Mouse (Mus musculus): ENCODE measurements around the gene Siva1. TPM values are rescaled to one million over a fixed set of nuclear protein-coding genes. Genes with fewer than 3 reads are reported as not detected.

Gene Siva1
- total RNA-seq (2022) = 10 to 100 TPM; 22.2 to 26.3 (median 24.3) TPM

DNA sequence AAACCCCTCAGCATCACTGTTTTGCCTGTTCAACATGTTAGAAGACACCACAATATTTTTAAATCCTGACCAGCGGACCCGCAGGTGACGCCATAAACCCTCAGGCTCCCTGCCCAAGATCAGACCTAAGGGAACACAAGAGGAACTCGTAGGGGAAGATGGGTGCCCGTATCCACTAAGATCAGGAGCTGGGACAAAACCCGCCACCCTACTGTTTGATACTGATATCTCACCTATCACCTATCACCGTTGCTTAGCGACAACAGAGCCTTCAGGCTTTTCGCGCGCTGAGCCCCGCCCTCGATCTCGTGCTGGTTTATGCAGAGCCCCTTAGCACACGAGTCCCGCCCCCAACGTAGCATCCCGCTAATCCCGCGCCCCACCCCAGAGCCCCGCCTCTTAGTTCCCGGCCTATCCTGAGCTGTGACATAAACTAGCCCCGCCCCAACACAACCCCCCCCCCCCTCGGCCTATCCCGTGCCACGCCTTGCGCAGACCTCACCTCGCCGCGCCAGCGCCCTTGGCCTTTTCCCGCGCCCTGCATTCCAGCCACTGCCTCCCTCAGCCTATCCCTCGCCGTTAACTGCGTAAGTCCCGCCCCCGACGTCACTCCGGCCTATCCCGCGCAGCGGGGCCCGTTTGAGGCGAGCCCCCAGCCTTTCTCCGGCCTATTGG is at the start of gene Siva1:
Gene Siva1 (plus strand): TSS at position 500 of the 675 bp plus-strand sequence.
- peak; percentile 96 to 99 for DNase-seq (ENCODE audit: low spot score in 2 of 2)

DNA sequence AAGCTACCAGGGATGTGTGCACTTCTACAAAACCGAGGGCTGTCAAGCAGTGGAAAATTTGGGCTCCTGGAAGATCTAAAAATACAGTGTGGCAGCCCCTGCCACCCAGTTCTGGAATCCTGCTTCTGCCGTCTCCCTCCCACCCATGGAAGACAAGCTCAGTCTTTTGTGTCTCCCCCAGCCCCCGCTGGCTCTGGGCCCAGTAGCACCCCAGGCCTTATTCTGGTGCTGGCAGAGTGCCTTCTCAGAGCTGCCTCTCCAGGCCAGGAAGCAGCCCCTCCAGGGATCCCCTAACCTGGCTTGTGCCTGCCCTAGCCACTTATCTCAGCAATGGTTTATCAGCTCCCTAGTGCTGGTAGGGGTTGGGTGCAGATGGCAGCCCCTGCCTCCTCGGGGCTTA is 49.5 kb upstream of the Siva1 start:
- DNase-seq (ENCODE audit: low spot score in 2 of 2) = no peak

DNA sequence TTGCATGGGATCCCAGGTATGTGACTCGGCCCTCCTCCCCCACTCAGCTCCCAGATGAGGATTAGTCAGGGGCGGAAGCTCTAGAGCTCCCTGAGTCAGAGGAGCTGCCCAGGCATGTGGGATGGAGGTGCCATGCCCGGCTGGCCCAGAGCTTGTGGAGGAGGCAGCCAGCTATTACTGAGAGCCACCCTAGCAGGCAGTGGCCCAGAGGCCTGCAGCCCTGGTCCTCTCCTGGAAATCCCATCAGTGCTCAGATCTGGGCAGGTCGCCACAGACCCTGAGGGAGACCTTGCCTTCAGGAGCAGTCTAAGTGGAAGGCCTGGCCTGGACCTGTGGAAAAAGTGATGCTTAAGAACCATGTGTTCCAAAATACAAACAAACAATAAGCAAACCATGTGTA is 48.9 kb upstream of the Siva1 start:
- peak; percentile 51 to 70 for DNase-seq (ENCODE audit: low spot score in 2 of 2)

- DNase-seq (ENCODE audit: low spot score in 2 of 2) = no peak
These were observed 48.0 kb upstream of the Siva1 start for GRCm38 (mm10) chr12:112596454-112596853.

DNA sequence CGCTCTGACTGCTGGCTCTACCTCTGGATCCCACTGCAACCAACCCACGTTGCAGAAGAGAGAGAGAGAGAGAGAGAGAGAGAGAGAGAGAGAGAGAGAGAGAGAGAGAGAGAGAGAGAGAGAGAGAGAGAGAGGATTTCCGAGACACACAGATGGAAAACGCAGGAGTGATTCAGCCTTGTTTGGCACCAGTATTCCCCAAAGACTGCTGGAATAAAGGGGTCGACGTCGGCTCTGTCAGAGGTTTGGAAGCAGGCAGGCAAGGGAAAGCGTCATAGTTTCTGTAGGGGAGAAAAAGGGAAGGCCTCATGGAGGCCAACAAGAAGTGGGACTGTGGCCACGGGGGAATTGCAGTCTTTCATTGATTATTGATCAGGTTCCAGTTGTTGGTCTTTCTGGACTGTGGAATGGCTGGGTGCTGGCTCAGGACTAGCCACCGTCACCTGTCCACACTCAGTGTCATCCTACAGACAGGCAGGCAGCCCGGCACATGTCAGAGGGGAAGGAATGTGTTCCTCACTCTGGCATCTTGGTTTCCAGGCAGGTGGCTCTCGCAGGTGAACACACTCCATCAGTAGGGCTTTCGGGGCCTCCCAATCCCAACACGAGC is 47.5 kb upstream of the Siva1 start:
- DNase-seq (ENCODE audit: low spot score in 2 of 2) = no peak

GRCm38 (mm10) chr12:112597618-112598017 is 46.9 kb upstream of the Siva1 start:
- peak in 1 of 2 experiments; percentile 52 for DNase-seq (ENCODE audit: low spot score in 2 of 2)

GRCm38 (mm10) chr12:112599198-112599597 is 45.3 kb upstream of the Siva1 start:
- DNase-seq (ENCODE audit: low spot score in 2 of 2) = no peak

DNA sequence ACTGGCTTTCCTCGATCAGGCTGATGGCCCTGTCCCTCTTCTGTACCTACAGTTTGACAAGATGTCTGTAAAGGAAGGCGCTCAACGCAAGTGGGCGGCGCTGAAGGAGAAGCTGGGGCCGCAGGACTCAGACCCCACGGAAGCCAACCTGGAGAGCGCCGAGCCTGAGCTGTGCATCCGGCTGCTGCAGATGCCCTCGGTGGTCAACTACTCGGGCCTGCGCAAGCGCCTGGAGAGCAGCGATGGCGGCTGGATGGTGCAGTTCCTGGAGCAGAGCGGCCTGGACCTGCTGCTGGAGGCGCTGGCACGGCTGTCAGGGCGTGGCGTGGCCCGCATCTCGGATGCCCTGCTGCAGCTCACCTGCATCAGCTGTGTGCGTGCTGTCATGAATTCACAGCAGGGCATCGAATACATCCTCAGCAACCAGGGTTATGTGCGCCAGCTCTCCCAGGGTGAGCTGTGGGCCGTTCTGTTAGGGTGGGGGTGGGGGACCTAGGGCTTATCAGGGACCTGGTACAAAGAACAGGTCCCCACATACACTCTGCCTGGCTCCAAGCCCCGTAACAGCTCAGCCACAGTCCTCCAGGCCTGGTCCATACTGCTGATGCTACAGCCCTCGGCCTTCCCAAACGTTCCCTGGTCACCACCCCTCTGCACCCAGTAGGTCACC is 44.4 kb upstream of the Siva1 start:
- no peak for DNase-seq (ENCODE audit: low spot score in 2 of 2)

GRCm38 (mm10) chr12:112604022-112604421 is 40.5 kb upstream of the Siva1 start:
- DNase-seq (ENCODE audit: low spot score in 2 of 2) = no peak

DNA sequence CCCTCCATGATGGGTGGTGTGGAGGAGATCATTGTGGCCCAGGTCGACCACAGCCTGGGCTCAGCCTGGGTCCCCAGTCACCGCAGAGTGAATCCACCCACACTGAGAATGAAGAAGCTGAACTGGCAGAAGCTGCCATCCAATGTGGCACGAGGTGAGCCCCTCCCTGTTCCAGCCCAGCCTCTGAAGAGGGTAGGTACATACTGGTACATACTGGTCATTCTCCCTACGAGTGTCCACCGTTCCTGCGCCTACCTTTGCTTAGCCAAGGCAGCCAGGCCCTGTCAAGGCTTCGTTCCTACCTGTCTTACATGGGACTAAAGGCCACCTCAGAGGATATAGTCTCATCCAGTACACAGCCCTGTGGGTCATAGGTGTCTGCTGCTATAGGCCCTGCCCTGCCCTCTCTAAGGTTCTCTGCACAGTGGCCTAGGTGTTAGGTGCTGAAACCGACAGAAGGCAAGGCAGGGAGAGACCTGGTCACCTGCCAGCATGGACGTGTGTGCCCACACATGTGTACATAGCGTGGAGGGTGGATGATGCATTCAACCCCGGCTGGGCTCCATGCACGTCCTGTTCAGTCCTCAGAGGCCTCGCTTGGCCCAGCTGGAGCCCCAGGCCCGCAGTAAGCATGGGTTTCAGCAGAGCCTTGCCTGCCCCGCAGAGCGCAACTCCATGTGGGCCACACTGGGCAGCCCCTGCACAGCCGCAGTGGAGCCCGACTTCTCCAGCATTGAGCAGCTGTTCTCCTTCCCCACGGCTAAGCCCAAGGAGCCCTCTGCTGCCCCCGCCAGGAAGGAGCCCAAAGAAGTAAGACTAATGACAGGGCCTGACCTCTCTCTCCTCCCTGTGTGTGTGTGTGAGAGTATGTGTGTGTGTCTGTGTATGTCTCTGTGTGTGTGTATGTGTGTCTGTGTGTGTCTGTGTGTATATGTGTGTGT is 39.5 kb upstream of the Siva1 start:
- DNase-seq (ENCODE audit: low spot score in 2 of 2) = peak in 1 of 2 experiments; percentile 50

GRCm38 (mm10) chr12:112605766-112606165 is 38.7 kb upstream of the Siva1 start:
- peak; percentile 66 to 67 for DNase-seq (ENCODE audit: low spot score in 2 of 2)

- no peak for DNase-seq (ENCODE audit: low spot score in 2 of 2)
These were observed 37.5 kb upstream of the Siva1 start for GRCm38 (mm10) chr12:112606998-112607397.

DNA sequence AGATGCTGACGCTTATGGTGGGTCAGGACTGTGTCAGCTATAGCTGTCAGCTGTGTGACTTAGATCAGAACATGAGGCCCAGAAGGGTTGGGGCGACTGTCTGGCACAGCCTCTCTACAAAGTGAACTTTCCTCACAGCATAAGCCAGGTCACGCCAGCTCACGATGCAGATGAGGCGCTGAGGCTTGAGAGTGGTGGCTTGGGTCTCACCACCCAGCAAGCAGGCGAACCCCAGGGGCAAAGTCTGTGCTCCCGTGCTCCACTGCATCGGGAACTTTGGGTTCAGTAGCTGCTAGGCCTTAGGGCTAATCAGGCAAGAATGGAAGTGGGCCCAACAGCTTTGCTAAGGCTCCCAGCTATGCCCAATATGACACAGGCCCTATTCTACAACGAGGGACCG is 35.4 kb upstream of the Siva1 start:
- no peak for DNase-seq (ENCODE audit: low spot score in 2 of 2)

- no peak for DNase-seq (ENCODE audit: low spot score in 2 of 2)
These were observed 27.8 kb upstream of the Siva1 start for GRCm38 (mm10) chr12:112616668-112617067.

DNA sequence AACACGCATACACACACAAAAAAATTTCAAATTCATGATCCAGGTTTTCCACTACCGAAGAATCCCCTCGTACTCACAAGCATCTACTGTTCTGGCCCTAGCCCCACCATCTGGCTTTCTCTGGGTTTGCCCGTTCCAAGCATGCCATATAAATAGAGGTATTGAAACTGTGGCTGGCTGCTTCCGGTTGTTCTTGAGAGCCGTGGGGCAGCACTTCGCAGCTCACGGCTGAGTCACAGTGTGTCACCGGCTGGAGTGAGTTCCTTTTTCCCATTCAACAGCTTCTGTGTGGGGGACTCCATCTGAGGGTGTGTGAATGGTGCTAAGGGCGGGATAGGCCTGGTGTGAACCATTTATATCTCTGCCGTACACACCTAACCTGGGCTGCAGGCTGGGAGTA is 27.3 kb upstream of the Siva1 start:
- no peak for DNase-seq (ENCODE audit: low spot score in 2 of 2)

GRCm38 (mm10) chr12:112617898-112618380 is 26.5 kb upstream of the Siva1 start:
- DNase-seq (ENCODE audit: low spot score in 2 of 2) = peak; percentile 70 to 88

- DNase-seq (ENCODE audit: low spot score in 2 of 2) = peak; percentile 81 to 82
These were observed 25.3 kb upstream of the Siva1 start for GRCm38 (mm10) chr12:112618981-112619685.

GRCm38 (mm10) chr12:112619686-112620353 is 24.7 kb upstream of the Siva1 start, which contains the start of gene Adssl1:
TSS of gene Adssl1 (plus strand) at chr12:112620045.
- peak; percentile 69 to 81 for DNase-seq (ENCODE audit: low spot score in 2 of 2)

DNA sequence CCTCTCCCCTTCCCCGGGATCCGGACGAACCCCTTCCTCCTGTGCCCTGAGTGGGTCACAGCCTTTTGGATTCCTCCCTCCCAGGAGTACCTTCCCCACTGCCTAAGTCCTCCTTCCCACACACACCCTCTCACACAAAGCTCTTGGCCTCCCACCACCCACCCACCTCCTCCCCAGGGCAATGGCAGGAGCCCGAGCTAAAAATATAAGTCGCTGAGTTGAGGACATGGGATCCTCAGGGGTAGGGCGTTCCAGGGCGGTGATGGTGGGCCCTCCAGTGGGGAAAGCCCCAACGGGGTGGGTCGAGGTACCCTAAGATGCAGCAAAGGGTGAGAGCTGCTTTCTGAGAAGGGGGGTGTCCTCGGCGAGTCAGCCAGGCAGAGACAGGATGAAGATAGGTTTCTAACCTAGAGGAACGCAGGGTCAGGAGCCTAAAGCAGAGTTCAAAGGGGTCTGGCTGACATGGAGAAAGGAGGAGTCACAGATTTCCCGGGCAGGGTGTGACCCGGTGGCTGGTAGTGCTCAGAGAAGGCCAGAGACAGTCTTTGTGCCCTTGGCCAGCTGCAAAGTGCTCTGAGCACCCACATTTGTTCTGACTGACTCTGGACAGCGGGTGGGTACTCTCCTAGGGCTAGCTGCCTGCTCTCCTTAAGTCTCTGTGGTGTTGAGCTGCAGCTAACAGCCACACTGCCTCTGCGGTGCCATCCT is 24.0 kb upstream of the Siva1 start:
- DNase-seq (ENCODE audit: low spot score in 2 of 2) = peak; percentile 59 to 66

Data from gastrocnemius, adult 8-10 months (tissue).